Mouse (Mus musculus) spleen, embryonic (tissue): ENCODE measurements around the gene H2afx.
"Not testable (repeated sequence)": the region's sequence is repeated elsewhere in the genome, so short reads cannot be mapped to it uniquely, and the experiment has no call there.

Experiments
- CTCF ChIA-PET: fragments of 350-600 bp; sonication (Branson Sonifier 250); formaldehyde crosslinking; loops from one replicate; lab custom pipeline; 2022; lab: Charles Lee

Gene H2afx

GRCm38 (mm10) chr9:44334396-44335330, at the start of gene H2afx:
H2afx (plus strand) TSS chr9:44334694.
- CTCF ChIA-PET: no interaction called here

- CTCF ChIA-PET: interaction anchor here (0.7 kb wide), 1 partner anchor 141 kb away, joined by 8 read pairs; no protein-coding TSS in a partner anchor
Measured at GRCm38 (mm10) chr9:44286256-44286850, 48.1 kb upstream of the H2afx start.

- CTCF ChIA-PET: interaction anchor here (0.7 to 1.2 kb wide), 2 partner anchors 39 to 141 kb away, joined by 4 to 8 read pairs; partner anchors contain the start of gene Dpagt1
Measured at GRCm38 (mm10) chr9:44287003-44287400, 47.5 kb upstream of the H2afx start.

- CTCF ChIA-PET: interaction anchor here (0.7 to 1.2 kb wide), 2 partner anchors 39 to 142 kb away, joined by 4 to 8 read pairs; partner anchors contain the start of gene Dpagt1
Measured at GRCm38 (mm10) chr9:44287401-44288075, 47.0 kb upstream of the H2afx start.

GRCm38 (mm10) chr9:44288076-44288958, 46.2 kb upstream of the H2afx start, which contains the start of gene Abcg4:
Abcg4 (minus strand) TSS chr9:44288615.
- CTCF ChIA-PET: interaction anchor here (0.6 to 1.2 kb wide), 2 partner anchors 38 to 44 kb away, joined by 3 to 4 read pairs; partner anchors contain the start of gene Dpagt1

- CTCF ChIA-PET: no interaction called here
Measured at GRCm38 (mm10) chr9:44288959-44289291, 45.6 kb upstream of the H2afx start.

- CTCF ChIA-PET: interaction anchor here (1.1 kb wide), 1 partner anchor 69 kb away, joined by 3 read pairs; the partner anchor contains the start of gene Vps11
Measured at GRCm38 (mm10) chr9:44292490-44292889, 42.0 kb upstream of the H2afx start.

- CTCF ChIA-PET: not testable (repeated sequence)
Measured at GRCm38 (mm10) chr9:44300001-44300400, 34.5 kb upstream of the H2afx start.

GRCm38 (mm10) chr9:44305466-44306079, 28.9 kb upstream of the H2afx start, which contains the start of gene Hinfp:
Hinfp (minus strand) TSS chr9:44305671.
- CTCF ChIA-PET: no interaction called here

- CTCF ChIA-PET: no interaction called here
Measured at GRCm38 (mm10) chr9:44306532-44306931, 28.0 kb upstream of the H2afx start.

GRCm38 (mm10) chr9:44307248-44307647, 27.2 kb upstream of the H2afx start:
- CTCF ChIA-PET: interaction anchor here (0.7 to 0.9 kb wide), 3 partner anchors 15 to 29 kb away, joined by 3 to 4 read pairs (median 4); no protein-coding TSS in a partner anchor

GRCm38 (mm10) chr9:44309756-44310155, 24.7 kb upstream of the H2afx start:
- CTCF ChIA-PET: no interaction called here

GRCm38 (mm10) chr9:44310750-44311135, 23.8 kb upstream of the H2afx start:
- CTCF ChIA-PET: no interaction called here

GRCm38 (mm10) chr9:44311136-44312134, 23.1 kb upstream of the H2afx start:
- CTCF ChIA-PET: no interaction called here

- CTCF ChIA-PET: no interaction called here
Measured at GRCm38 (mm10) chr9:44313476-44314256, 20.8 kb upstream of the H2afx start.

- CTCF ChIA-PET: no interaction called here
Measured at GRCm38 (mm10) chr9:44314257-44314547, 20.3 kb upstream of the H2afx start.

- CTCF ChIA-PET: no interaction called here
Measured at GRCm38 (mm10) chr9:44314910-44315309, 19.6 kb upstream of the H2afx start.

- CTCF ChIA-PET: interaction anchor here (0.7 kb wide), 1 partner anchor 50 kb away, joined by 4 read pairs; no protein-coding TSS in a partner anchor
Measured at GRCm38 (mm10) chr9:44317452-44317851, 17.0 kb upstream of the H2afx start.
